Mouse (Mus musculus) neural tube, embryonic 10.5 days (tissue): ENCODE data around the gene Cpeb1.
"Not testable (repeated sequence)": the region's sequence is repeated elsewhere in the genome, so short reads cannot be mapped to it uniquely, and the experiment has no call there.

Source experiments
- DNase-seq: peaks from one replicate; pipeline ENCODE4 v3.0.0-alpha.2; 2017; ENCODE audit warnings: low spot score; ENCODE audit errors: extremely low spot score

The Cpeb1 gene

GRCm38 (mm10) chr7:81455155-81455651 lies at the start of gene Cpeb1:
Cpeb1 (minus strand) TSS chr7:81455465.
- peak; percentile 55 for DNase-seq

GRCm38 (mm10) chr7:81501050-81501449 lies 45.8 kb upstream of the Cpeb1 start:
- no peak for DNase-seq

- no peak for DNase-seq
Measured at GRCm38 (mm10) chr7:81498181-81498580, 42.9 kb upstream of the Cpeb1 start, which contains the start of gene BC048679. BC048679 (minus strand) TSS chr7:81498281.

GRCm38 (mm10) chr7:81497171-81497570 lies 41.9 kb upstream of the Cpeb1 start:
- peak; percentile 47 for DNase-seq

- peak; percentile 85 for DNase-seq
Measured at GRCm38 (mm10) chr7:81493331-81494021, 38.2 kb upstream of the Cpeb1 start, which contains the start of gene Ap3b2. Ap3b2 (minus strand) TSS chr7:81493925.

- DNase-seq = no peak
Measured at GRCm38 (mm10) chr7:81492628-81493027, 37.4 kb upstream of the Cpeb1 start.

GRCm38 (mm10) chr7:81489649-81490048 lies 34.4 kb upstream of the Cpeb1 start:
- DNase-seq = peak; percentile 28

- no peak for DNase-seq
Measured at GRCm38 (mm10) chr7:81480800-81481199, 25.5 kb upstream of the Cpeb1 start.

- no peak for DNase-seq
Measured at GRCm38 (mm10) chr7:81479531-81480090, 24.3 kb upstream of the Cpeb1 start.

GRCm38 (mm10) chr7:81478261-81478660 lies 23.0 kb upstream of the Cpeb1 start:
- not testable (repeated sequence) for DNase-seq

- DNase-seq = peak; percentile 26
Measured at GRCm38 (mm10) chr7:81476833-81477232, 21.6 kb upstream of the Cpeb1 start.

- DNase-seq = no peak
Measured at GRCm38 (mm10) chr7:81475221-81475620, 20.0 kb upstream of the Cpeb1 start.

- DNase-seq = no peak
Measured at GRCm38 (mm10) chr7:81464906-81465450, 9.7 kb upstream of the Cpeb1 start.

- DNase-seq = peak; percentile 39
Measured at GRCm38 (mm10) chr7:81464116-81464515, 8.9 kb upstream of the Cpeb1 start.

GRCm38 (mm10) chr7:81462815-81463214 lies 7.5 kb upstream of the Cpeb1 start:
- DNase-seq = no peak

- DNase-seq = peak; percentile 46
Measured at GRCm38 (mm10) chr7:81454331-81455039, 780 bp downstream of the Cpeb1 start.

- peak; percentile 65 for DNase-seq
Measured at GRCm38 (mm10) chr7:81453443-81454274, 1.6 kb downstream of the Cpeb1 start.

- DNase-seq = peak; percentile 55
Measured at GRCm38 (mm10) chr7:81452971-81453441, 2.3 kb downstream of the Cpeb1 start.

- DNase-seq = no peak
Measured at GRCm38 (mm10) chr7:81398957-81399356, 56.3 kb downstream of the Cpeb1 start.

GRCm38 (mm10) chr7:81379363-81379762 lies 75.9 kb downstream of the Cpeb1 start:
- no peak for DNase-seq
